Mouse (Mus musculus): ENCODE results near the gene Gstt4.

DNA sequence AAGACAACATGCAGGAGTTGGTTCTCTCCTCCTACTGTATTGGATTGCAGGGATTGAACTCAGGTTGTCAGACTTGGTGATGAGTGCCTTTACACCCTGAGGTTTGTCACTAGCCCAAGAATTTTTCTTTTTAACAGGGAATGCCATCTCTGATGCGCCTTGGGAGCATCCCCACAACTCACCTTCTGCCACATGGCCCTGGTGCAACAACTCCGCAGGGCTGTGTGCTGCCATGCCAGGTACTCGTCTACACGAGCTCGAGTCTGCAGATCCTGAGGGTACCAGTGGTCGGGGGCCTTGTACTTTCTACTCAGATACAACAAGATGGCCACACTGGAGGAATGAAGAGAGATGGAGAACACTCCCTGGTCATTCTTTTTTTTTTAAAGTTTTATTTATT, 45.8 kb downstream of the Gstt4 start:
- TF ChIP-seq EP300 (optimal IDR thresholded peaks at IDR 0.05) (no peak), CTCF (IDR thresholded peaks at IDR 0.05; ENCODE audit: low read depth) (no peak)
